Mouse (Mus musculus): ENCODE measurements around the gene Pdlim5.
A peak's percentile ranks its signal among the peaks of the same experiment; 100 is the strongest.
"Not testable (repeated sequence)": the region's sequence is repeated elsewhere in the genome, so short reads cannot be mapped to it uniquely, and the experiment has no call there.

The Pdlim5 gene

GRCm38 (mm10) chr3:142395520-142396193, at the start of gene Pdlim5:
TSS of gene Pdlim5 (minus strand) at chr3:142395696.
- DNase-seq = peak; percentile 93

- no peak for DNase-seq
These were observed 48.2 kb upstream of the Pdlim5 start for GRCm38 (mm10) chr3:142443710-142444043.

- peak; percentile 97 for DNase-seq
These were observed 47.7 kb upstream of the Pdlim5 start for GRCm38 (mm10) chr3:142443006-142443709.

DNA sequence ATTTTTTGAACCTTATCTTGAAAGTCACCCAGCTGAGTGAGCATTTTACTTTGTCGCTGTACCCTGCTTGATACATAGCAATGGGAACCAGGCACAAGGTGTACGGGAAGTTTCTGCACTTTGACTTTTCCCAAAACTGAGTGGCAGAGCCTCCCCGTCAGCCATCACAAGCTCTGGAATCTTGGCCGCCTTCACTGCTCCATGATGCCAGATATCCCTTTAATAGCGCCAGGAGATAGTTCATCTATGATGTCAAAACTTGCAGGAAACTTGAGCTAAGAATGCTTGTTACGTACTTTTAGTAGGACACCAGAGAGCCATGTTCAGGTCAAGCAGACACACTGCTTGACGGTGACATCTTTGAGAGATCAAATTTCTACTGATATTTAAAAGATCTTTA, 46.7 kb upstream of the Pdlim5 start:
- no peak for DNase-seq

- DNase-seq = no peak
These were observed 45.6 kb upstream of the Pdlim5 start for GRCm38 (mm10) chr3:142441142-142441541.

GRCm38 (mm10) chr3:142440191-142440590, 44.7 kb upstream of the Pdlim5 start:
- no peak for DNase-seq

DNA sequence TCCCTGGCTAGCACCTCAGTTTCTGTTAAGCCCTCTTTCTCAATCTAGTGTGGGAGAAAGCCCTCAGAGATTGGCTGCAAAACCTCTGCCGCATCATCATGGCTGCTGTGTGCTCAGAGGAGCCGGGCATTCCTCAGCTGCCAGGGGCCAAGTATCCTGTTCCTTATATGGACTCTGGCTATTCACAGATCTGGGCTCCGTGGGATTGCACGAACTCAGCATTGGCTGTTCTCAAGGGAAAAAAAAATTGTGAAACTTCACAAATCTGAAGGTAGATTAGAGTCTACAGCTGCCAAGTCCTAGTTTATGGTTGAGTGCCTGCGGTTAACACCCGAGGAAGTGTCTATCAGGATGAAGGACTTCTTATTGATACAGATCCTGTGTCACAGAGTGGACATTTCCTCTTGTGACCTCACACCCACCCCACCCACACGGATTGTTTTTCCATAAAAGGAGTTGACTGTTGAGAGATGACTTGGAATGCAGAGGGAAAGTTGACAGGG, 44.1 kb upstream of the Pdlim5 start:
- peak; percentile 83 for DNase-seq

DNA sequence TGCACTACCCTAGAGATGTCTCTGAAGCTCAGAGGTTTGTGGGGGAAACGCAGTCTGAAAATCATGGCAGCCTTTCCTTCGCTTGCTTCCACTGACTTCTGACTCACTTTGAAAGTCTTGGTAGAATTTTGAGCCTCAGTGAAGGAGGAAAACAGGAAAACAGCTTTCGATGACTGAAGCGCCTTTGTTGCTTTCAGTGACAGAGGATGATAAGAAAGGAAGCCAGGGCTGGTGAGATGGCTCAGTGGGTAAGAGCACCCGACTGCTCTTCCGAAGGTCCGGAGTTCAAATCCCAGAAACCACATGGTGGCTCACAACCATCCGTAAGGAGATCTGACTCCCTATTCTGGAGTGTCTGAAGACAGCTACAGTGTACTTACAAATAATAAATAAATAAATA, 43.1 kb upstream of the Pdlim5 start:
- DNase-seq = not testable (repeated sequence)

- DNase-seq = no peak
These were observed 41.3 kb upstream of the Pdlim5 start for GRCm38 (mm10) chr3:142436824-142437223.

DNA sequence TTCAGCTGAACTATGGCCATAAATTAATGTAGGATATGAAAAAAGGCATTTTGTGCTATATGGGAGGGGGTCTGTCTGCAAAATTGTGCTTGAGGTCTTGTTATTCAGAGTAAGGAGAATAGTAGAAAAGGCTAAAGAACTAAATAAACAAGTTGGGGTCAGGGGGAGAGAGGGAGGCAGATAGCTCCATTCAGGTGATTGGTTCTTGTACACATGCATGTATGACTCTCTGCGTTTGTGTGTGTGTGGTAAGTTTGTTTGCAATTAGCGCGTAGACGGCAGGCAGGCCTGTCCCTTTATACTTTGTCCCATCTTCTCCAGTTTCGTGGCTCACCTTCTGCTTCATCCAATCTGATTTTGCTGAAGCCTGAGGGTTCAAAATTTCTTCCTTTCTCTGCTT, 40.7 kb upstream of the Pdlim5 start:
- no peak for DNase-seq

- DNase-seq = no peak
These were observed 39.3 kb upstream of the Pdlim5 start for GRCm38 (mm10) chr3:142434786-142435168.

DNA sequence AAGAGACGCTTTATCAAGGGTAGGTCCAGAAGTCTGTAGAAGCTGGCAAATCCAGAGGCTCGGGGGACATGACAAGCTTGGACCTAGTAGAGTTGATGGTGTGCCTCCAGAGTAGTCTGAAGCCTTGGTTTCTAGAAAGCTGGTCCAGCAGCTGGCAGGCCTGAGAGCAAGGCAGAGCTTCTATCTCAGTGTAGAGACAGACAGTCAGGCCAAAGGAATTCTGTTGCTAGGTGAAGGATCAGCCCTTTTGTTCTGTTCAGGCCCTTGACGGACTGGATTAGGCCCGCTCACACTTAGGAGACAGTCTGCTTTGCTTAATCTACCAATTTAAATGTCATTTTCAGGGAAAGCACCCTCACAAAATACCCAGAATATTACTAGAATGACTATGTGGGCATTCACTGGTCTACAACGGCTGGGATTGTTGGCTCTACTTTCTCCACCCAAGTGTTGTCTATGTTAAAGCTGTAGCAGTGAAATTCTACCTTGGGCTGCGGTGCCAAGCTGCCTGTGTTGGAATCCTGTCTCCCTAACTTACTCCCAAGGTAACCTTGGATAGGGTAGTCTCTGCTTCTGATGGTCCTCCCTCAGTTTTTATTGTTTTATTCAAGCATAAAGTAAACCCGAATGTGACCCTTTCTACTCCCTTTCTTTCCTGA, 38.8 kb upstream of the Pdlim5 start:
- no peak for DNase-seq

DNA sequence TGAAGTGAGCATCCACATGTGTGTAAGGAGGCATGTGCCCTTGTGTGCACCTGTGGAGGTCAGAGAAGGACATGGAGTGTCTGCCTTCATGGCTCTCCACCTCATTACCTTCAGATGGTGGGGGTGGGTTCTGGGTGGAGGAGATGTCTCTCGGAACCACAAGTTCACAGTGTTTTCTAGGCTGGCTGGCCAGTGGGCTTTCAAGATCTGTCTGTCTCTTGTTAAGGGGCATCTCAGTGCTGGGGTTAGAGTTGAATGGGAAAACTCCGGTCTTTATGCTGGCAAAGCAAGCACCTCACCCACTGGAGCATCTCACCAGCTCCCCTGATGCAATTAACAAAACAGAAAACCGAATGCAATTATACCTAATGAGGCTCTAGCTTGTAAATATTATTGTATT, 36.0 kb upstream of the Pdlim5 start:
- DNase-seq = no peak

- DNase-seq = no peak
These were observed 34.6 kb upstream of the Pdlim5 start for GRCm38 (mm10) chr3:142430048-142430447.

GRCm38 (mm10) chr3:142426806-142427205, 31.3 kb upstream of the Pdlim5 start:
- no peak for DNase-seq

DNA sequence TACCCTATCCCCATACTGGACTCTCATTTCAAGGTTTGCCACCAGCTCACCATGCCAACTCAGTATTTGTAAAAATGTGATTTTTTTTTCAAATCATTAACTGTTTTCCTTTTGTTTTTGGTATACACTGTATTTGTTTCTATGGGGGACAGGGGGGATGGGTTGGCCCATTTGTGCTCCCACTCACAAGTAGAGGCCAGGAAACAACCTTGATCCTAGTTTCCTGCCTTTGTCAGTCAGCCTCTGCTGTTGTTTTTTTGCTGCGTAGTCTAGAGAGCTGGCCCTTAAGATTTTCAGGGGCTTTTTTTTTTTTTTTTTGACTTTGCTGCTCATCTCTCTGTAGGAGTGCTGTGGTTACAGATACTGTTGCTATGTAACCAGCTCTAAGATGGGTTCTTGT, 28.6 kb upstream of the Pdlim5 start:
- DNase-seq = no peak

DNA sequence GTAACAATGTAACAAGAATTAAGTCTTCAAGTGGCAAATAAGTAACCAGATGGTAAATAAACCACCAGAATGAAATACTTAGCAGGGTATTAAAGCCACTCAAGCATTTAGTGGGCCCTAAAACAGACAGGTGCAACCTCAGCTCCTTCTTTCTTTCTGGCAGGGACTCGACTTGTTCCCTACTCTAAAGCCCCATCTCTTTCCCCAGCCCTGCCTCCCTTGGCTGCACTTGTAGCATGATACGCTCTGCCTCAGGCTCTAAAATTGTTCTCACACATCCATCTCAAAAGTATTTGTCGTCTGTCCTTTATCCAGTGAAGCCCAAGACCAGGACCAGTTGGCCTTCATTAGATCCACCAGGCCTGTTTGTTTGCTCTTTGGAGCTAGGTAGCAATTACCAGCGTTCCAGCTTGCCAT, 28.0 kb upstream of the Pdlim5 start:
- no peak for DNase-seq

DNA sequence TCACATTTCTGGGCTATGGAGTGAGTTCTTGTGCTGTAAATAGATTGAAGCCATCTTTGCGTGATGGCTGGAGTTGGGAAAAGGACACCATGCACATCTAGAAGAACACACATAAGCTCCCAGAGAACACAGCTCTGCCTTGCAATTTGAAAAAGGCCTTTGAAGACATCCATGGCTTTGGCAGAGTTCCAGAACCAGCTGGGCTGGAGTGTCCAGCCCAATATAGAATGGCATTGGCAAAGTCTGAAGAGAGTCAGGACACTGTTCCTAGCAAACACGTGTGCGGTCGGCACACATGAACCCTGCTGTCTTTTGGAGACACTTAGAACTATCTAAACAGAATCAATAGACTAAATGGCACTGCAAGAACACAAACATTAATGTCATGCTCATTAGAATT, 26.7 kb upstream of the Pdlim5 start:
- no peak for DNase-seq

GRCm38 (mm10) chr3:142421470-142421869, 26.0 kb upstream of the Pdlim5 start:
- no peak for DNase-seq

DNA sequence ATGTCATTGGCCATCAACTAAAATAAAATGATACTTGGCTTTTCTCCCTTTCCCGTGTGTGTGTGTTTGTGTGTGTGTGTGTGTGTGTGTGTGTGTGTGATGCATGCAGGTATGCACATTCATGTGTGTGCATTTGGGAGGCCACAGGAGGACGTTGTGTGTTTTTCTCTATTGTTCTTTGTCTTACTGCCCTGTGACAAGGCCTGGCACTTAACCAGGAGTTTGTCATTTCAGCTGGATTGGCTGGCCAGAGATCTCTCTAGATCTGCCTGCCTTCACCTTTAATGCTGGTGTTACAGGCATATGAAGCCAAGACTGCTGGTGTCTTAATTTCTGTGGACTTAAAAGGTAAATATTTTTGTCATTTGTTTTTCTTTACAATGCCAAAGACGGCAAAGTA, 22.5 kb upstream of the Pdlim5 start:
- no peak for DNase-seq

DNA sequence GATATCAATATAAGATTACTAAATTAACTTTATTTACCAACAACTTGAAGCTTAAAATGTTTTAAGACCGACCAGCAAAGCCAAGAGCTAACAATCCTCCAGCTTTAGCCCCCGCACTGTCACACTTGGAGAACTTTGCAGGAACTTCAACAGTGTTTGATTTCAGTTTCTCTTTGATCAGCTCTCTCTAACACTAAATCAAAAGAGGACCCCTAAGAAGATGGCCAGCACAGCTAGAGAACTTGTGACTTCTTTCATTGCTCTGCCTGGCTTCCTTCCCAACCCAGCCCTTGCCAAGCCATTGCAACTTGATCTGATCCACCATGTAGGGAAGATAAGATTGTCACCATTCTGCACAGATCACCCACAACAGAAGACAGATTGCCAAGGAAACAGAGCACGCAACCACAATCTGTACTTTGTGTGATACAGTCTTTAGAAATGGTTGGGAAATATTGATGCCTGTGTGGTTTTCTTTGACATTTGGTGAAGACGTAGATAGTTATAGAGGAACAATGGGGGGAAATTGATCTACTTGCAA, 17.9 kb upstream of the Pdlim5 start:
- DNase-seq = no peak

- no peak for DNase-seq
These were observed 15.4 kb upstream of the Pdlim5 start for GRCm38 (mm10) chr3:142410930-142411329.

DNA sequence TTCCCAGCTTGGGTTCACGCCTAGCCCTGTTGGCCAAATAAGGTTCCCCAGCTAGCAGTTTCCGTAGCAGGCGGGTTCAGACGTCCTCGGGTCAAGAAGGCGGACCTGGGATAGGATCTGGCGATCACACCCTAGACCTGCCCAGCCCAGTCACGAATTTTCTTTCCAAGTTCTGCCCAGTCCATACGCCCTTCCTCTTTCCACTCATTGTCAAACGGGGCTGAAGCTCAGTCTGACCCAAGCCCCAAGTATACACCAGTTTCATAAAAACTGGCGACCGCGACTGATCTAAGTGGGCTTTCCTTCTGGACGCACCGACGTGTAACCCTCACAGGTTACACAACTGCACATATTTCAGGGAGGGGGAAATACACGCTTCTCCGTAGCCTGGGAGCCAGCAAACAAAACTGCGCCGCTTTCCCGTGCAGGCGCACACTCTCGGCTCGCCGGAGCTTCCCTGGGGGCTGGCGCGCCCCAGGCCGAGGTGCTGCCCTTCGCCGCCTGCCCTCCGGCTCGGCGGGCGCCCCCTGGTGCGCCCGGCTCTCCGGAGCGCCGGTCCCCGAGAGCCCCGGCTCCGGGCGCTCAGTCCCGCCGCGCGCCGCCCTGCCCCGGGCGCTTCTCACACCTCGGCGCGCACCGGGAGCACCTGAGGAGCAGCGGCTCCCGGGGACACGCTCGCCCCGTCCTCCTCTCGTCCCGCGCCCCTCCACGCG, 544 bp downstream of the Pdlim5 start:
- DNase-seq = peak; percentile 91
